Mouse (Mus musculus) monocyte, adult 2 months (primary cell): ENCODE measurements around the gene Ank3.

ENCODE experiments used
- DNase-seq, 2 experiments: peaks; one replicate each; pipeline ENCODE4 v3.0.0; 2022; ENCODE audit warnings: low spot score in 2 of 2, low read depth in 1 of 2

Gene Ank3

GRCm38 (mm10) chr10:69753464-69753863, 354.9 kb downstream of the Ank3 start:
- no peak for DNase-seq

GRCm38 (mm10) chr10:69756956-69757672, 358.5 kb downstream of the Ank3 start:
- DNase-seq = no peak

DNA sequence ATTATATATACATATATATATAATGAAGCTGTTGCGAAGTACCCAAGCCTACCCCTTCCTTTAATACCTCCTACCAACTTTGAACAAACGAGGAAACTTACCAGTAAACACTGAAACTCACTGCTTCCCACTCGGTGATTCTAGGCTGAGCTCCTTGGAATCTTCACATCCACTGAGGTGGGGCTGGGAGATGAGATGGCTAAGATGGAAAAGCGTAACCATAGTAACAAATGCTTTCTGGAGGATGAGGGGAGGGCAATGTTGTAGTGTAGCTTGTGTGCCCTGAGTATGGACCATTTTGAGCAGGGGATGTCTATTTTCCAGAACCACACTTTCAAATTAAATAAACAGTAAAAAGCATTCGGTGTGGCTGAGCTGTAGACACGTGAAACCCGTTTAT, 364.4 kb downstream of the Ank3 start:
- no peak for DNase-seq

- DNase-seq = no peak
Observed at GRCm38 (mm10) chr10:69764402-69764801, 365.8 kb downstream of the Ank3 start.

DNA sequence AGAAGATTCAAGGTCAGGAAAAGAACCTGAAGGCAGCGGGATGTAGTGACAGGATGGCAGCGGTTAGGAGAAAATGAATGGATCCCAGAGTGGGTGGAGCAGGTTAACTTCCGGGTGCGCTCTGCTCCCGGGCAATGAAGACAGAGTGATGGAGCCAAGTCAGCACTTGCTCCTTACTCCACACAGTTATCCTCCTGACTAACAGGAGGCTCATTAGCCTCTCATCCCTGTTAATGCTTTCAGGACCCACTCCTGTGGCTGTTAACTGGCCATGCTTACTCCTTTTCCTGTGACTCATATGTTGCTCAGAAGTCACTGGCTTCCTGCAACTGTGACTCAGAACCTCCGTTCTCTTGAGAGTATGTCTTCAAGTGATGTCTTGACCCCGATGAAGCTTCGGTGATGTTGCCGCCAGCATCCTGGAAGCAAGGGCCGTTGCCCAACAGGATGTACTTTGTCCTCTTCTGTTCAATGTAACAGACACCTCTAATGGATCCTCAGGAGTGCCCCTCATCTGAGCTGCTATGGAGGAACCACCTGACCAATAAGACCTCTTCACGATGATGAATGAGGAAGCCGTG, 378.6 kb downstream of the Ank3 start:
- no peak for DNase-seq

DNA sequence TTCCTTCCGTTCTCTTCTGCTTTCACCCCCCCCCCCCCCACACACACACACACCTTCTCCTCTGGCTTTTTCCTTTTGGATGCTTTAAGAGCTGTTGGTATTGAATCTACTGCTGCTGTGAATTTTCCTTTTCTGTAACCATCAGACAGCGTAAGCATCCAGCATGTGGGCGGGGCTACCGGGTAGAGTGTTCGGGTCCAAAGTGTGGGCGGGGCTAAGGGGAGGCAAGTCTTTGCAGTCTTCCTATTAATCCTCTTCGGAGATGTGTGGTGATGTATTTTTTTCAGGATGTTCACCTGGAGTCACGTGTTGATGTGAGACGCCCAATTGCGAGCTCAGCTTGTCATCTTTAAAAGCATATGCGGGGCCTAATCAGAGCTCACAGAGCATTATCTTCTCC, 379.2 kb downstream of the Ank3 start:
- no peak for DNase-seq

DNA sequence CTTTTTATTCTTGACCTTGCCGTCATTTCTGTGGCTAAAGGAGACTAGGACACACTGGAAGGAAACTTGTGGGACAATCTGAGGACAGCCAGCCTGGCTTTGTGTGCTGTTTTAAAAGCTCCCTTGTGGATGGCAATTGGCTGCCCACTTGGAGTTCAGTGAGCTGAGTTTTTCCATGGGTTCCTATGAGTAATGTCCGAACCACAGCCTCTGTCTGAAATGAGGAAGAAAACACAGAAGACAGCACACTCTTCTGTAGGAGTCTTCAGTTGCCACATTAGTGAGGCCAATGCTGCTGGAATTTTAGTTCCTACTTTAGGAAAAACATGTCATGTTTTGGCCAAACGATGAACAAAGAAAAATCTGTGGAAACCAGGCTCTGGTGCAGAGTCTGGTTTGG, 380.7 kb downstream of the Ank3 start:
- DNase-seq = no peak

DNA sequence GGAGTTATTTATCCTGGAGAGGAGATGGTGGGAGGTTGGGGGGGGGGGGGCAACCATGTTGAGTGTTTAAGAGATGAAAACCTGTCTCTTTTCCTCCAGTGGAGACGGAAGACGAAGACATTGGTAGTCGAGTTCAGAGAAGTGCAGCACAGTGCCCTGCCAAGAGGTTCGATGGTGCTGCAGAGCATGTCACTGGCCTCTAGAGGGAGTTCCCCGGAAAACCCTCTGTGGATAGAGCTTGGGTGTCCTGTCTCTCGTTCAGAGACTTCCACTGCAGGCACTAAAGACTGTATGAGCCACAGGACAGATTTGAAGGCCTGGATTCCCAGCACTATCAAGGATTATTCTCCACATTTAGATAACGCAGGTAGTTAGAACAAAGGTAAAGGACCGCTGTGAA, 382.9 kb downstream of the Ank3 start:
- no peak for DNase-seq

DNA sequence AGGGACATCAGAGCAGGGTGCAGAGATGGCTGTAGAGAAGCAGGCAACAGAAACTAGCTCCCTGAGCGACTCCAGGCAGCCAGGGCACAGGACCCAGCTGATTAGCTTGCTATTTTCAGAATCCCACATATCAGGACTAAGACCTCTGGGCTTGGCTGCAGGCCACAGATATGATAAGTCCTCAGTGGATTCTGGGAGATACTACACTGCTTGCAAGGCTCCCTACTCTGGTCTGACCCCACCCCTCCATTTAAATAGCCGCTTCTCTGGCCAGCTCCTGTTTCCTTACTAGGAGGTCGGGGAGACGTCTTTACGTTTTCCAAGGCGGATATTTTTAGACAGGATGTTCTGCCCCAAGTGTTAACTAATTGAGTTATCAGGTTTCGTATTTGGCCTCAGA, 386.7 kb downstream of the Ank3 start:
- no peak for DNase-seq

DNA sequence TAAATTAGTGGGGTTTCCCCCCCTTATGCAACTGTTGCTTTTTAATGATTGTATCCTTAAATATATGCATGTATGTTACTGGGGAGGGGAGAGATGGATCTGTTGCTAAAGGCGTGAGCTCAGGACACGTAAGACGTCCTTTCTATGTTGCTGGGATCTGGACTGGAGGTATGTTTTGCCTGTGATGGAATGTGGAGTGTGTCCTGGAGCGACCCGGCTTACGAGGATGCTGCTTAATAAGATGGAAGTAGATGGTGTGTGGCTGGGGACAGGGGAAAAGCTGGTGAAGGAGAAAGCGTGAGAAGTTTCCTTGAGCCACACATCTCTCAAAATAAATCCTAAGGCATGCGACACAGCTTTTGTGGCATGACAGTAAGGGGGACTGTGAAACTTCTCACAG, 387.1 kb downstream of the Ank3 start:
- no peak for DNase-seq

- no peak for DNase-seq
Observed at GRCm38 (mm10) chr10:69786220-69786993, 387.8 kb downstream of the Ank3 start.

- DNase-seq = no peak
Observed at GRCm38 (mm10) chr10:69787379-69787778, 388.8 kb downstream of the Ank3 start.

GRCm38 (mm10) chr10:69790606-69791005, 392.0 kb downstream of the Ank3 start:
- no peak for DNase-seq

- DNase-seq = no peak
Observed at GRCm38 (mm10) chr10:69791951-69792350, 393.4 kb downstream of the Ank3 start.

GRCm38 (mm10) chr10:69792400-69792799, 393.8 kb downstream of the Ank3 start:
- DNase-seq = no peak

- DNase-seq = no peak
Observed at GRCm38 (mm10) chr10:69793079-69793478, 394.5 kb downstream of the Ank3 start.

DNA sequence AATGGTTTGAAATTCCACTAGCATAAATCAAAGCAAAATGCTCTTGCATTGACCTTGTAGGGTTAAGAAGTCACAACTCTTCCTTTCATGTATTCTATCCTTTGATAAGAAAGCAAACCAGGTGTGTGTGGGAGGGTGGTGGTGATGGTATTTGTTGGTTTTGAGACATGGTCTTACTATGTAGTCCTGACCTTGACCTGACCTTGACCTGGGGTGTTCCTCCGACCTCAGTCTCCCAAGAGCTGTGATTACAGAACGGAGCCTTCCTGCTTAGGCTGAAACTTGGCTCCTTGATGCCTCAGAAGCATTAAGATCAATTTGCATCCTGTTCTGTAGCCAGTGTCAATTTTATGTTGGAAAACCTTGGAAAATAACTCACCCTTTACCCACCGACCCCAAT, 397.1 kb downstream of the Ank3 start:
- no peak for DNase-seq

- no peak for DNase-seq
Observed at GRCm38 (mm10) chr10:69796421-69796886, 397.9 kb downstream of the Ank3 start.

DNA sequence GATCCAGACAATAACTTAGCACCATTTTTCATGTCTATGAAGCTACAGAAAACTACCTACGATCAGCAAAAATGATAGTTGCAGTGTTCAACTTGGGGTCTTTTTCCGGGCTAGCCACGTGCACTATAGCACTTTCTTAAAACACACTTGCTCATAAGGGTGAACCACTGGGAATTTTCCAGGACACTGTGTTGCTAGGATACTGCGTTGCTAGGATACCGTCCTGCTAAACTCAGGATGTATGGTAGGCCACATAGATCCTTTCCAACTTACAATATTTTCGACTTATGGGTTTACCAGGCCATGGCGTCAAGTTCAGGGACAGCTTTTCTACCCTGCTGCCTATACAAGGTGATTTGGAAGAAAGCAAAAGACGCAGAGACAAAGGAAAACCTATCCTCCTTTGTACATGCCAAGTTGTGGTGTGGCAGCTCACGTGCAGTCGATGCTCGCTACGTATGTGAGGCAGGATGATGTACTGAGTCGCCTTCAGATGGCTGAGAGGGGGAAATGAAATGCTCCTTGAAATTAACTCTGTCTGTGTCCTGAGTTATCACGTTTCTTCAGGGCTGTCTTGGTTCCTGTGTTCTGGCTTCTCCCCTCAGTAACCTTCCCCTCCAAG, 404.7 kb downstream of the Ank3 start:
- DNase-seq = no peak

- no peak for DNase-seq
Observed at GRCm38 (mm10) chr10:69804613-69805012, 406.0 kb downstream of the Ank3 start.

GRCm38 (mm10) chr10:69810785-69811184, 412.2 kb downstream of the Ank3 start:
- no peak for DNase-seq
